In the genomic region with DNA sequence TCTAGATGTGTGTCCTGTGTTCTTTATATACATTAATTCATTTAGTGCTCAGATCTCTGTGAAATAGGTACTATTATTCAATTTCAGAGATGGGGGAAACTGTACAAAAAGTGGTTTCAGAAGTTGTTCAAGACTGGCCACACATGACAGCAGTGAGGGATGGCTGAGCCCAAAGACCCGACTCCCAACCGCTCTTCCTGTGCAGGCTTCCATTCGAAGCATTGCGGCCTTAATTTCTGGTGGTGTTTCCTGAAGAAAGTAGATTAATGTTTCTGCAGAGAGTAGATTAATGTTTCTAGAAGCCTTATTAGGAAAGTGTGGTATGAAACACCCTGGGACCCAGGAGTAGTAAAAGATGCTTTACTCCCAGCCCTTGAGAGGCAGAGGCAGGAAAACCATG, we compare ENCODE assay signal across 27 mouse cellular contexts.
DNase-seq lines count a peak whose midpoint lies in the region; ATAC-seq lines count a peak whose summit lies in the region.
"Had no signal": no experiment of that assay in that cellular context is flagged by ENCODE, and none has a peak within 500 bp of the region (broad histone marks: within the 10 kb centered on the region; RNA-seq: fewer than 3 reads in every experiment).

No protein-coding gene starts in this region.

- H3K9me3 ChIP-seq in forebrain, embryonic 15.5 days, result peaks cover 9% of the 10 kb centered on the region

- no peaks in the 10 kb centered on the region for H3K36me3 ChIP-seq in forebrain, embryonic 15.5 days
- H3K36me3 ChIP-seq: embryonic facial prominence, embryonic 13.5 days; embryonic facial prominence, embryonic 15.5 days; G1E had no signal

- no peak overlapping the region for H3K4me3 ChIP-seq in forebrain, embryonic 15.5 days
- H3K4me3 ChIP-seq: embryonic facial prominence, embryonic 13.5 days; embryonic facial prominence, embryonic 15.5 days; erythroblast, embryonic 14.5 days; forebrain, embryonic 10.5 days; forebrain, embryonic 12.5 days had no signal

- 91% methylated on average over 4 of the region's 4 CpGs for WGBS in forebrain, embryonic 15.5 days

- peaks cover 31% of the 10 kb centered on the region for H3K4me1 ChIP-seq in forebrain, embryonic 15.5 days
- H3K4me1 ChIP-seq: embryonic facial prominence, embryonic 15.5 days had no signal

- H3K27me3 ChIP-seq in forebrain, embryonic 15.5 days, result no peaks in the 10 kb centered on the region
- H3K27me3 ChIP-seq: CH12.LX; embryonic facial prominence, embryonic 13.5 days; embryonic facial prominence, embryonic 15.5 days; Patski had no signal

- no peak overlapping the region for H3K4me2 ChIP-seq in forebrain, embryonic 15.5 days (replicated peaks)
- H3K4me2 ChIP-seq: embryonic facial prominence, embryonic 13.5 days; embryonic facial prominence, embryonic 15.5 days; forebrain, embryonic 12.5 days had no signal

- H3K9ac ChIP-seq in forebrain, embryonic 15.5 days (replicated peaks), result no peak overlapping the region
- H3K9ac ChIP-seq: embryonic facial prominence, embryonic 13.5 days; embryonic facial prominence, embryonic 15.5 days; forebrain, embryonic 12.5 days; forebrain, postnatal 0 days had no signal

- no peak overlapping the region for H3K27ac ChIP-seq in forebrain, embryonic 15.5 days (replicated peaks)
- H3K27ac ChIP-seq: embryonic facial prominence, embryonic 13.5 days; embryonic facial prominence, embryonic 15.5 days; forebrain, embryonic 10.5 days; forebrain, embryonic 12.5 days had no signal

- DNase-seq in heart, adult 11 months, result peak; percentile 36
- no peak for DNase-seq in heart, adult 8-10 months (ENCODE audit: low spot score)
- no peak for DNase-seq in thymus, postnatal 10 days (ENCODE audit: low spot score in 2 of 2)
- DNase-seq: adrenal gland, postnatal 10 days; adrenal gland, postnatal 25 days; B cell, adult 2 months; cerebellum, adult 11 months; cerebellum, adult 18-20 months; cerebellum, adult 8-10 months; cerebellum, adult 9-11 months; cerebellum, postnatal 14 days; cerebellum, postnatal 36 days; forebrain, postnatal 0 days had no signal

- ATAC-seq in hematopoietic stem cell, adult 5-6 weeks (replicated peaks in 1 of 2; ENCODE audit: insufficient read depth in 1 of 2, low FRiP score in 2 of 2, low TSS enrichment in 1 of 2, low read depth in 1 of 2, poor library complexity in 2 of 2, severe bottlenecking in 2 of 2), result peak; percentile 95 to 98
- ATAC-seq in megakaryocyte-erythroid progenitor cell, adult 5-6 weeks (replicated peaks; ENCODE audit: low FRiP score, low TSS enrichment, poor library complexity, severe bottlenecking), result peak; percentile 19; the same call in 1 of the 2 replicates
- ATAC-seq in forebrain, embryonic 15.5 days (replicated peaks), result no peak
- ATAC-seq: activated CD4-positive, CD25-positive, alpha-beta regulatory T cell, adult 4 months; CD4-positive, CD25-positive, alpha-beta regulatory T cell, adult 4 months; forebrain, embryonic 14.5 days; forebrain, postnatal 0 days; Patski had no signal
